Mouse (Mus musculus) liver, adult (tissue): ENCODE data around the gene Usp17lb.
"Not testable (repeated sequence)": the region's sequence is repeated elsewhere in the genome, so short reads cannot be mapped to it uniquely, and the experiment has no call there.

ENCODE experiments used
- GATA4 ChIP-seq: IDR thresholded peaks from 2 replicates; pipeline ENCODE4 v1.6.1; 2014; ENCODE audit warnings: mild to moderate bottlenecking, low read length; ENCODE audit not compliant: insufficient replicate concordance

Usp17lb gene

GRCm38 (mm10) chr7:104842503-104842902 is at the start of gene Usp17lb:
Gene Usp17lb (minus strand): TSS chr7:104842603.
- TF ChIP-seq GATA4, result no peak

GRCm38 (mm10) chr7:104877731-104878130 is 35.3 kb upstream of the Usp17lb start, which contains the start of gene Olfr665:
Gene Olfr665 (plus strand): TSS chr7:104878031.
- TF ChIP-seq GATA4, result no peak

- TF ChIP-seq GATA4, result no peak
Measured at GRCm38 (mm10) chr7:104861381-104861780, 19.0 kb upstream of the Usp17lb start.

GRCm38 (mm10) chr7:104857683-104858082 is 15.3 kb upstream of the Usp17lb start:
- no peak for TF ChIP-seq GATA4

GRCm38 (mm10) chr7:104856709-104857108 is 14.3 kb upstream of the Usp17lb start, which contains the start of gene Usp17la:
Gene Usp17la (plus strand): TSS chr7:104857009.
- TF ChIP-seq GATA4, result not testable (repeated sequence)

- TF ChIP-seq GATA4, result no peak
Measured at GRCm38 (mm10) chr7:104855248-104855750, 12.9 kb upstream of the Usp17lb start.

- TF ChIP-seq GATA4, result no peak
Measured at GRCm38 (mm10) chr7:104843731-104844287, 1.4 kb upstream of the Usp17lb start.

GRCm38 (mm10) chr7:104790796-104791195 is 51.6 kb downstream of the Usp17lb start:
- TF ChIP-seq GATA4, result no peak
